Mouse (Mus musculus): Measurements from ENCODE around the gene Kcnj4.
"Not testable (repeated sequence)": the region's sequence is repeated elsewhere in the genome, so short reads cannot be mapped to it uniquely, and the experiment has no call there.

The Kcnj4 gene

DNA sequence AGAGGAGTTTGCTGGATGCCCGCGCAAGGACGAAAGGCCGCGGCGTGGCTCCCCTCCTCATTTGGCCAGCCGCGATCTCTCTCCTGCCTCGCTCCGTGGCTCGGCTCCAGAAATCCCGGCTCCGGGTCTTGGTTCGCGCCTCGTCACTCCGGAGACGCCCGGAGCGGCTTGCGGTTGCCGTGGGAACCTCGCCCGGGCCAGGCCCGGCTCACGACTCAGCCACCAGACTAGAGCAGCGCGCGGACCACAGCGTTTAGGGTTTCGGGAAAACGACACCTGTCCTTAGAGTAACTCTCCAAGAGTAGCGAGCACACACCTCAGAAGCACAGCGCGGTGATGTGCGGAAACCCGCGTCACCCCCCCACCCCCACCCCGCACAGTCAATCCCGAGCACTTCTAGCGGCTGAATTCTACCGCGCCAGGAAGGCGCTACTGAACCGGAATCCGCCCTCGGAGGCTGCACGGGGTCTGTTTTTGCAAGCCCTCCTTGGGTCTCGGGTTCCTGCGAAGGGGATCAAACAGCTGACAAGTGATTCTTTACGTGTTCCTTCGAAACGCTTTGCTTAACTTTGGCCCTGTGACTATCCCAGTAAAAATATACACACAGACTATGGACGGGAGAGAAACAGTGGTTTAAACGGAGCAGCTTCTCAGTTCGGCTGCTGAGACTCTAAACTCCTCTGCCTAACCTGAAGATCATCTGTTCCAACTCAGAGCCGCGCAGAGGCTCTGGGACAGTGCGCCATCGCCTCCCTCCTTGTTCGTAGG is 6.7 kb upstream of the Kcnj4 start:
- peak; percentile 56 for DNase-seq (ENCODE audit: low spot score)

- no peak for DNase-seq (ENCODE audit: low spot score)
Measured at GRCm38 (mm10) chr15:79510425-79510824, 5.4 kb upstream of the Kcnj4 start.

- DNase-seq (ENCODE audit: low spot score): no peak
Measured at GRCm38 (mm10) chr15:79509998-79510397, 5.0 kb upstream of the Kcnj4 start.

- DNase-seq (ENCODE audit: low spot score): no peak
Measured at GRCm38 (mm10) chr15:79507055-79507828, 2.2 kb upstream of the Kcnj4 start.

DNA sequence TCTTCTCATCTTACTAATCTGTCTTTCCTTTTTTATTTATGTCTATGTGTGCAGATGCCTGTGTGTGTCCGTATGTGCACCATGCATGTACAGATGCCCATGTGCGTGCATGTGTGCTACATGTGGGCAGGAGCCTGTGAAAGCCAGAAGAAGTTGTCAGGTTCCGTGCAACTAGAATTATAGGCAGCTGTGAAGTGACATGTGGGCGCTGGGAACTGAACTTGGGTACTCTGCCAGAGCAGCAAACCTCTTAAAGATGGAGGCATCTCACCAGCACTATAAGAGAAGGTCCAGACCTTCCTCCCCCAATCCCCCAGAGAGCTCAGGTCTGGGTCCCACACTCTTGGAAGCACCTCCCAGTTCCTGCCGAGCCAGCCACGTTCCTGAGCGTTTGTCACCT is 1.4 kb upstream of the Kcnj4 start:
- no peak for DNase-seq (ENCODE audit: low spot score)

- peak; percentile 53 for DNase-seq (ENCODE audit: low spot score)
Measured at GRCm38 (mm10) chr15:79505616-79506283, 709 bp upstream of the Kcnj4 start.

DNA sequence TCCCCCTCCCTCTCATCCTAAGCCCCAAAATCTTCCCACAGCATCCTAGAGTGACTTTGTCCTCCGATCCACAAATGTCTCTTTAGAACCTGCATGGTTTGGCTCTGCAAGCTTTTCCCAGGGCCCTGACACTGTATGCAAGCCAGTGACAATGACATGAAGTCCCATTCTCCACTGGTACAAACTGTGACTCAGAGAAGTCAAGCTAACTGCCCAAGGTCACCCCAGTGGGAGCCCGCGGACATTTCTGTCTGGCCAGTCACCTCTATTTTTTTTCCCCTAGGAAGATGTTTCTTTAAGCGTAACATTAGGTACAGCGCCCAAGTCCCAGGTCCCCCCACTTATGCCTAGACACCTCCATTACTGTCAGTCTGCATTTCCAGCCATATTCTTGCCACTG is 1.6 kb downstream of the Kcnj4 start:
- DNase-seq (ENCODE audit: low spot score): no peak

GRCm38 (mm10) chr15:79502891-79503341 is 2.1 kb downstream of the Kcnj4 start:
- no peak for DNase-seq (ENCODE audit: low spot score)

- DNase-seq (ENCODE audit: low spot score): no peak
Measured at GRCm38 (mm10) chr15:79500110-79500509, 4.9 kb downstream of the Kcnj4 start.

GRCm38 (mm10) chr15:79493527-79493926 is 11.5 kb downstream of the Kcnj4 start:
- DNase-seq (ENCODE audit: low spot score): no peak

DNA sequence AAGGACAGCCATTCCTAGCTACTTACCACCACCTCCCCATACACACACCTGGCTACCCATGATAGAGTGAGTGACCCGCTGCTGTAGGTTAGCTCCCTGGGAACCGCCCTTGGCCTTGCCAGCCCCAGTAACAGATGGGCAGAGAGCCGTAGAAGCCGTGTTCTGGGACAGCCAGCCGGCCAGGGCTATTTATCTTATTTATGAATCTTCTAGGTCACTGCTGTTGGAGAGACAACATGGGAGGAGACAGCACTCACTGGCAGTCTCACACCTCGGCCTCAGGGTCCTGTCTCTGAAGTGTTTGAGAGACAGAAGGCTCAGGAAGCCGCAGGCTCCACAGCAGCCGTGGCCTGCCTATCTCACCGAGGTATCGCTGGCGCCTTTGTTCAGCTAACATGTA is 15.6 kb downstream of the Kcnj4 start:
- no peak for DNase-seq (ENCODE audit: low spot score)

- no peak for DNase-seq (ENCODE audit: low spot score)
Measured at GRCm38 (mm10) chr15:79481181-79481688, 23.8 kb downstream of the Kcnj4 start.

GRCm38 (mm10) chr15:79477227-79477626 is 27.8 kb downstream of the Kcnj4 start:
- DNase-seq (ENCODE audit: low spot score): no peak

DNA sequence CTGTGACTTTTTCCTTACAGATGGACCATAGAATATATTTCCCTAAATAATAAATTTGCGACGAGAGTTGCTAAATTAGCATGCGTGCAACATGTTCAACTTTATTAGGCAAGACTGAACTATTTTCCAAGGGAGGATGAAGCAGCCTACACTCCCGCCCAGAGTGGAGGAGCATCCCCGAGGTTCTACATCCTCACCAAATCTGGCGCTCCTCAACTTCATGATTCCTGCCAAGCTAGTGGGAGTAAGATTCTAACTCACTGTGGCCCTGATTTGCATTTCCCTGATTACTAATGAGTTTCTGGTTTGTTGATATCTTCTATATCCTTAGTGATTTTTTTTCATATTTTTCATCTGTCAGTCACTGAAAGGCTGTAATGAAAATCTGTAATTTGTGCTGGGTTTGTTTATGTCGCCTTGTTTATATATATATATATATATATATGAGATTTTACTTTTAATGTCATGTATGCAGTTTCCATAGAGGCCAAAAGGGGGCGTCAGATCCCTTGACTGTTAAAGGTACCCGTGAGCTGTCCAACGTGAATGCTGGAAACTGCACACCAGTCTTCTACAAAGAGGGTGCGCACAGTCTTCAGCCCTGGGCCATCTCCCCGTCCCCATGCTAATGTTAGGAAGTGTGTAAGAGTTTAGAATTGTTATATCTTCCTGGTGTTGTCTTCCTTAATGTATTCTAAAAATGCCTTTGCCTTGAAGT is 31.2 kb downstream of the Kcnj4 start:
- no peak for DNase-seq (ENCODE audit: low spot score)

DNA sequence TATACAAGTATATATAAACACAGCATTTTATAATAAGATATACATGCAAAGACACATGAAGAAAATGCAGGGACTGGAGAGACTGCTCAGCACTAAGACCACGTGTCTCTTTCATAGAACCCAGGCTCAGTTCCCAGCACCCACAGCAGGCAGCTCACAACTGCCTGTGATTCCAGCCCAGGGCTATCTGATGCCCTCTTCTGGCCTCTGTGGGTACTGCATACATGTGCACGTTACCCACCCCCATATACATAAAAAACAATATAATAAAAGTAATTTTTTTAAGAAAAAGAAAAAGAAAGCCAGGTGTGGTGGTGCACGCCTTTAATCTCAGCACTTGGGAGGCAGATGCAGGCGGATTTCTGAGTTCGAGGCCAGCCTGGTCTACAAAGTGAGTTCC is 32.0 kb downstream of the Kcnj4 start:
- no peak for DNase-seq (ENCODE audit: low spot score)

DNA sequence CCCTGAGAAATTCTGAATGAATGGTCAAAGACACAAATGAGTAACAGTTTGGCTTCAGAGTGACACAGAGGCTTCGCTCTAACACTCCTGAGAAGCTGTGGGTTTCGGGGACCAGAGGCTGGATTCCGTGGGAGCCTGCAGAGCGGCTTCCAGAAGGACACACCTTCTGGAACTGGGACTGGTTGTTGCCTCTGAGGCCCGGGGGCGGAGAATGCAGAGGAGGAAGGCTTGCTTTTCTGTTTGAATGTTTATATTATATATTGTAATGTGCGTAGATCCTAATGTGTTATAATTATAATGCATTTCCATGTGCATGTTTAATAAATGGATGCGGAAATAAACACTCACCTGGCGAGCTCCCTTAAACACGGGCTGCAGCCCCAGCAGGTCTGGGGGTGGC is 33.9 kb downstream of the Kcnj4 start:
- no peak for DNase-seq (ENCODE audit: low spot score)

- no peak for DNase-seq (ENCODE audit: low spot score)
Measured at GRCm38 (mm10) chr15:79470583-79470982, 34.5 kb downstream of the Kcnj4 start.

DNA sequence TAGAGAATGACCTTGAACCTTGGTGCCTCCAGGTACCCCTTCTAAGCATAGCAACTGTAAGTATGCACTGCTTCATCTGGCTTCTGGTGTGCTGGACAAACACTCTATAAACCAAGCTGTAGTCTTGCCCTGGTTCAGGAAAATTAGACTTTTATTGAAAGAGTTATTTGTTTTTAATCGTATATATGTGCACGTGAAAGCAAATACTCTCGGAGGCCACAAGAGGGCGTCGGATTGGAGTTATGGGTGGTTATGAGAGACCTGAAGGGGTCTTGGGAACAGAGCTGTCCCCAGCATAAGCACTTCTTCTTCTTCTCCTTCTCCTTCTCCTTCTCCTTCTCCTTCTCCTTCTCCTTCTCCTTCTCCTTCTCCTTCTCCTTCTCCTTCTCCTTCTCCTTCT is 35.5 kb downstream of the Kcnj4 start:
- DNase-seq (ENCODE audit: low spot score): no peak

- peak; percentile 70 for DNase-seq (ENCODE audit: low spot score)
Measured at GRCm38 (mm10) chr15:79466601-79467286, 38.3 kb downstream of the Kcnj4 start.

DNA sequence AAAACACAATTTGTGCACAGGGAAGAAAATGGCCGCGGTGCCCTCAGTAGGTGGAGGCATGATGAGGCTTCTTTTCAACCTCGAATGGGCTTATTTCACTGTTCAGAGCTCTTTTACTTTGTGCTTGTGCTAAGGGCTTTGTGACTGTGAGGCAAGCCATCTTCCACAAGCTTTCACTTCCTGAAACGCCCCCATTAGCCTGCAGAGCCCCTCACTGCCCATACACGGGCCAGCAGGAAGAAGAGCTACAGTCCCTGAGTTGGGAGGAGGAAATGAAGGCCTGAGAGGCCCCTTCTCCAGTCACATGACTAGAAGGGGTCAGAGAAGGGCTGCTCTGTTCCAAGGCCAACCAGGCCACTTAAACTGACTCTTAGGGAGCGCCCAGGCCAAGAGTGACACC is 48.5 kb downstream of the Kcnj4 start:
- DNase-seq (ENCODE audit: low spot score): no peak

- DNase-seq (ENCODE audit: low spot score): not testable (repeated sequence)
Measured at GRCm38 (mm10) chr15:79456104-79456503, 48.9 kb downstream of the Kcnj4 start.
